Mouse (Mus musculus): ENCODE measurements around the gene Itpr2. TPM values are rescaled to one million over a fixed set of nuclear protein-coding genes. Genes with fewer than 3 reads are reported as not detected.

Gene Itpr2
- total RNA-seq, 2 experiments from 2014 or later: 12.3 to 15.4 TPM

DNA sequence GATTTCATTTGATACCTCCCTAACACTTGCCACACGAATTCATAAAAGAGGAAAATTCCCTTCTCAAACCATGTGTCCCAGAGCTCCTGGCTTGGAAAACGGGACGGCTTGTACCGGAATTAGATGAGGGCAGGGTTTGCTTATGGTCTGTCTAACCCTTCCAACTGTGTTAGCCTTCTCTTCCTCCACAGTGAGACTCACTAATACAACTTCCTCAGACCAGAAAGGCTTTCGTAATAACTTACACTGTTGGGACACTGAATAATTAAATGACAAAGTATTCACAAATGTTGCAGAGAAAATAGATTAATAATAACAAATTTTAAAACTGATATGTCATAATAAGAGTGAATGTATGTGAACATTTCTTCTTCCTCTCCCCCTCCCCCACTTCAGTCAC is 187.7 kb downstream of the Itpr2 start:
- no peak overlapping the region for H3K4me3 ChIP-seq
- H3K27ac ChIP-seq: no peak overlapping the region
- DNase-seq (ENCODE audit: extremely low spot score in 1 of 2, low spot score in 2 of 2): no peak
- no peak for TF ChIP-seq CTCF (IDR thresholded peaks at IDR 0.05)
- intact Hi-C loops (cut with DNase I): no loop called here

DNA sequence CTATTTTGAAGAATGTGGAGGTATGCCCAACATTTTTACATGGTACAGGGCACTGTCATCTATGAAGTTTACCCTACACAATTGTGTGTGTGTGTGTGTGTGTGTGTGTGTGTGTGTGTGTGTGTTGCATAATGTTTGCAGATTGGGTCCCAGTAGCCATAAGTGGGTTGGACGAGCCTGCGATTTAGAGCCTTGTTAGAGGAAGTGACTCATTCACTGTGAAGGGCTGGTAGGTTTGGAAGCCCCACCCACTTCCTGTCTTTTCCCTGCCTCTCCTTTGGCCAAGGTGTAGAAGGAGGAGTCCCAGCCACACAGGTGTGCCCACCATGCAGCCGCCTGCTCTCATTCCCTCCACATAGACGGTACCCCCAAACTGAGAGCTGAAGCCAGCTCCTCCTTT is 188.6 kb downstream of the Itpr2 start:
- no peak for DNase-seq (ENCODE audit: extremely low spot score in 1 of 2, low spot score in 2 of 2)
- no peak overlapping the region for H3K4me3 ChIP-seq
- intact Hi-C loops (cut with DNase I): no loop called here
- no peak for TF ChIP-seq CTCF (IDR thresholded peaks at IDR 0.05)
- no peak overlapping the region for H3K27ac ChIP-seq

DNA sequence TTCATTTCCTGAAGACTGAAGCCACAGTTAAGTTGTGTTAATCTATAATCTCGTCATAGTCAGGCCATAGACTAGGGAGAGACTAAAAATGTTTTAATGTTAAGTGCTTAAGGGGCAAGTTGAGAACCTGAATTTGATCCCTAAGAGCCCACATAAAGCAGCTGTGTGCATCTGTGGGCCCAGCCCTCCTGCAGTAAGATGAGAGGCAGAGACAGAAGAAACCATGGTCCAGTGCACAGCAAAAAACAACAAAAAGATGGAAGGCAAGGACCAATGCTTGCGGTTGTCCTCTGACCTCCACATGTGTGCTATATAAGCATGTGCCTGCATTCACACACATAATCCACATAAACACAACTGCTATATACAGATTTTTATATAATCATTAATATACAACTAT is 191.8 kb downstream of the Itpr2 start:
- intact Hi-C loops (cut with DNase I): no loop called here
- no peak for DNase-seq (ENCODE audit: extremely low spot score in 1 of 2, low spot score in 2 of 2)
- Histone ChIP-seq H3K27ac (no peak overlapping the region), H3K4me3 (no peak overlapping the region)
- no peak for TF ChIP-seq CTCF (IDR thresholded peaks at IDR 0.05)

DNA sequence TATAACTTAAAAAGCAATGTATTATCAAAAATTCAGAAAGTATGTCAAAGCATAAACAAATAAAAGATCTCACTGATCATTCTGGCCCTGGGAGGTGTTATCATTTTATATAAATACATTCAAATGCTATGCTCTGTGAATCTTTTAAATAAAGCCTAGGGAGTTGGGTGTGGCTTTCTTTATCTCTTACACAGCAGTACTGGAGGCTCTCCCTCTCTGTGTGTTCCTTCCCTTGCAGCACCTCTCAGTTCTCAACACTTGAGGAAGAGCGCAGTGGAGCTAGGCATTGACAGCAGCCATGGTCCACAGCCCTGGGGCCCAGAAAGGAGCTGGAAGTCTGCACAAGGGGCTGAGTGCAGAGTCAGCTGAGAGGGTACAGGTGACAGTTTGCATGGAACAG is 192.7 kb downstream of the Itpr2 start:
- no peak overlapping the region for H3K27ac ChIP-seq
- no peak for DNase-seq (ENCODE audit: extremely low spot score in 1 of 2, low spot score in 2 of 2)
- no peak overlapping the region for H3K4me3 ChIP-seq
- intact Hi-C loops (cut with DNase I): no loop called here
- no peak for TF ChIP-seq CTCF (IDR thresholded peaks at IDR 0.05)

DNA sequence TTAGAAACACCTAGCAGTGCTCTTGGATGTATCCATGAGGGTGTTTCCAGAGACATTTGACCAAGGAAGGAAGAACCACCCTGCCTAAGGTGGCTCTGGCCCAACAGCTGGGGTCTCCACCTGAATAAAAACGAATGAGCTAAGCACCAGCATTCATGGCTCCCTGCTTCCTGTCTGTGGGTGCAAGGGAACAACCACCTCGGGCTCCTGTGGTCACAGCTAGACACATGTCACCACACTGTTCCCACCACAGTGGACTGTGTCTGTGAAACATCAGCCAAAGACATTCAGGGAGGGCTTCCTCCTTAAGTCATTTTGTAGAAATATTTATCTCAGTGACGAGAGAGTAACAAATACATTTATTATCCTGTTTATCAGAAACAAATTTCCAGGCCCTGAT is 196.0 kb downstream of the Itpr2 start:
- H3K4me3 ChIP-seq: no peak overlapping the region
- TF ChIP-seq CTCF (IDR thresholded peaks at IDR 0.05): no peak
- no peak for DNase-seq (ENCODE audit: extremely low spot score in 1 of 2, low spot score in 2 of 2)
- no peak overlapping the region for H3K27ac ChIP-seq
- intact Hi-C loops (cut with DNase I): no loop called here

DNA sequence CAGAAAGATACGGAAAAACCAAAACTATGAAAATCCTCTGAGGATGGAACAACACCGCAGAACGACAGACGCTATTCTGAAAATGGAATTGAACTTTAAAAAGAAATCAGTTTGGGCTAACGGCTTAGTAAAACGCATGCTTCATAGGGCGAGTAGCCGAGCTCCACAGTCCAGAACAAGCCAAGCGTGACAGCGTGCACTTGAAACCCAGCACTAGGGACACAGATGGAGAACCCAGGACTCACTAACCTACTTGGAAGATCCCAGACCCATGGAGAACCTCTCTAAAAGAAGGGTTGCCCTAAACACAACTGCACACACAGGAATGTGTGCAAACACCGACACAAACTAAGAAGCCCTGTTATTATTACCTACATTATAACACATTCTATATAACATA is 197.9 kb downstream of the Itpr2 start:
- intact Hi-C loops (cut with DNase I): no loop called here
- no peak for DNase-seq (ENCODE audit: extremely low spot score in 1 of 2, low spot score in 2 of 2)
- TF ChIP-seq CTCF (IDR thresholded peaks at IDR 0.05): no peak
- H3K27ac ChIP-seq: no peak overlapping the region
- H3K4me3 ChIP-seq: no peak overlapping the region

DNA sequence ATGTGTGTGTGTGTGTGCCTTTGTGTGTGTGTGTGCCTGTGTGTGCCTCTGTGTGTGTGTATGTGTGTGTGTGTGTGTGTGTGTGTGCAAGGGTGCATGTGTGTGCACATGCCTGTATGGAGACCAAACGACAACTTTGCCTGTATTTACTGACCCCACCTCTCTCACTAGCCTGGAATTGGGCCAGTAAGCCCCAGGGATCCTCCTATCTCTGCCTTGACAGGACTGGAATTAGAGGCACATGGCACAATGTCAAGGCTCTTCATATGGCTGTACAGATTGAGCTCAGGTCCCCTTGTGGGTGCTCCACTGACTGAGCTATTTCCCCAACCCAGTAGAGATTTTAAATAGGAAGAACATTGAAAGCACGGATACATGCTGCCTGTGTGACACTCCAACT is 198.7 kb downstream of the Itpr2 start:
- no peak for TF ChIP-seq CTCF (IDR thresholded peaks at IDR 0.05)
- intact Hi-C loops (cut with DNase I): no loop called here
- H3K4me3 ChIP-seq: no peak overlapping the region
- no peak for DNase-seq (ENCODE audit: extremely low spot score in 1 of 2, low spot score in 2 of 2)
- H3K27ac ChIP-seq: no peak overlapping the region

DNA sequence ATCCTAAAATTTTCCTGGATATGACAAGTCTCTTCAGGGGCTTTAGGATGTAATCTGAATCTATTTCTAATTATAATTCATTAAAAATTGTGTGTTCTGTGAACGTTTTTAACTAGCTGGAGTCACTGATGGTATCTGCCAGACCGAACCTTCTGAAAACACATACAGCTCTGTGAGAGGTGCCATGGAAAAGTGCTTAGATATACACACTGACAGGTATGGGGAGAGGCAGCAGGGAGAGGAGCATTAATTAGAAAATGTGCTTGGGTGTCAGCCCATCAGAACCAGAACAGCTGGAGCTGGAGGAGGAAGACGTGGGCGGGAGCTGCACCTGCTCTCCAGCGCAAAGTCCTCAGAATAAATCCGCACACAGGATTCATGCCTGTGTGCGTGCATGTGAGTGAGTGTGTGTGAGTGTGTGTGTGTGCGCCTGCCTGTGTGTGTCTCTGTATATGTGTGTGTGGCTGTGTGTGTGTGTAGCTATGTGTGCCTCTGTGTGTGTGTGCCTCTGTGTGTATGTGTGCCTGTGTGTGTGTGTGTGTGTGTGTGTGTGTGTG is 199.4 kb downstream of the Itpr2 start:
- TF ChIP-seq CTCF (IDR thresholded peaks at IDR 0.05): no peak
- intact Hi-C loops (cut with DNase I): no loop called here
- no peak overlapping the region for H3K4me3 ChIP-seq
- DNase-seq (ENCODE audit: extremely low spot score in 1 of 2, low spot score in 2 of 2): peak in 1 of 2 experiments; percentile 45
- H3K27ac ChIP-seq: no peak overlapping the region

DNA sequence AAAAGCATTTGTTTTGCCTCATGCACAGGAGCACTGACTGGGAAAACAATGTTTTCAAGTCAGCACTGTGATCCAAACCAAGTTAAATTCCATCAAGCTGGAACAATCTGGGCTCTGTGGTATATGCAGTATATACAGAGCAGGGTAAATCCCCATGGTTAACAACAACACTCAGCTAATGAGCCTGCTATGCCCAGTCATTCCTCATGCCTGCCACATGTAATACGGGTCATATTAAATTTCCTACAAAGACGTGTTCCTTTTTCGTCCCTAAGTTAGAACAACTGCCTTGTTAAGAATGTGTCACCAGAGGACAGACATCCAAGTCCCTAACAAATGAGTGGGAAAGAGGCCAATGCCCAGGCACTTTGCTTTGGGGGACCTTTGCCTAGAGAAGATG is 199.9 kb downstream of the Itpr2 start:
- intact Hi-C loops (cut with DNase I): no loop called here
- no peak for DNase-seq (ENCODE audit: extremely low spot score in 1 of 2, low spot score in 2 of 2)
- no peak for TF ChIP-seq CTCF (IDR thresholded peaks at IDR 0.05)
- Histone ChIP-seq H3K27ac (no peak overlapping the region), H3K4me3 (no peak overlapping the region)

DNA sequence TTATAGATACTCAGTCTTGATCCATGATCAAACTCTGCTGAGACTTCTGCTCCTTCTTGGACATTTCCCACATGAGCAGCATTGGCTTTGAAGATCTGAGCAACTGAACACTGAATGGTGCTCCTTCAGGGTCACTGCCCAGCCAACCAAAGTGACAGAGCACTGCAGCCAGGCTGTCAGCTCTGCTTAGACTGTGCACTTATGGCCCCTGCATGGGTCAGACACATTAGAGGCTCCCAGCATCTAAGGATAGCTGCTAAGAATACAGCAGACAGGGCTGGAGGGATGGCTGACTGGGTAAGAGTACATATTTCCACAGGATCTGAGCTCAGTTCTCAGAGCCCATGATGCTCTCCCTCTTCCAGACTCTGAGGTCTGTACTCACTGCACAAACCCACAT is 201.1 kb downstream of the Itpr2 start:
- H3K27ac ChIP-seq: no peak overlapping the region
- no peak for DNase-seq (ENCODE audit: extremely low spot score in 1 of 2, low spot score in 2 of 2)
- no peak for TF ChIP-seq CTCF (IDR thresholded peaks at IDR 0.05)
- H3K4me3 ChIP-seq: no peak overlapping the region
- intact Hi-C loops (cut with DNase I): no loop called here

DNA sequence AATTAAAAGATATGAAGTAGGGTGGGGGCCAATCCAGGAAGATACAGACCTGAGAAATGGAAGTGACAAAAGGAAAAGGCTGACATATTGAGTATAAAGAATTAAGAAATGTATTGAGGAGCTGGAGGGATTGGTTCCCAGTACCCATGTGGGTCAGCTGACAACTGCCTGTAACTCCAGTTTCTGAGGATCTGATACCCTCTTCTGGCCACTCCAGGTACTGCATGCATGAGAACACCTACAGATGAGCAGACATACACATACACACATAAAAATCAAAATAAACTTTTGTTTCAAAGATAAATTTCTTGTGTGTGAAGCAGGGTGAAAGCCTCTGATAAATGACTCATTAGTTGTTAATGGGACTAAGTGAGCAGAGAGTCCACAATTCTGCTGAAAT is 203.3 kb downstream of the Itpr2 start:
- DNase-seq (ENCODE audit: extremely low spot score in 1 of 2, low spot score in 2 of 2): no peak
- intact Hi-C loops (cut with DNase I): no loop called here
- Histone ChIP-seq H3K27ac (no peak overlapping the region), H3K4me3 (no peak overlapping the region)
- TF ChIP-seq CTCF (IDR thresholded peaks at IDR 0.05): peak; percentile 42

DNA sequence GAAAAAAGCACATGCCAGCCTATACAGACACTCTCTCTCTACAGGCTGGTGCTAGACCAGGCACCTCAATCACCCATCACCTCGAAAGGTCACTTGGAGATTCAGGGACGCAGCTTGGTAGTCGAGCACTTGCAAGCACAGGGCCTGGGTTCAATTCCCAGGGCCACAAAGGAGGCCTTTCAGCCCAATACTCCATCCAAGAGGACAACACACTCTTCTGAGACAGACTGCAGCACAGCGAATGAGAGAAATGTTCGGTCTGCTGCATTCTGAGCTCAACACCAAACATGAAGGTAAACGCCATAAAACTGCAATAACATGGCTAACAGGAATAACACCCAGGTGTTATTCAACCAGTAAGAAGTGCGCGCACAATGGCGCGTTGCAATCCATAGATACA is 211.0 kb downstream of the Itpr2 start:
- Histone ChIP-seq H3K27ac (no peak overlapping the region), H3K4me3 (no peak overlapping the region)
- no peak for DNase-seq (ENCODE audit: extremely low spot score in 1 of 2, low spot score in 2 of 2)
- no peak for TF ChIP-seq CTCF (IDR thresholded peaks at IDR 0.05)
- intact Hi-C loops (cut with DNase I): no loop called here

DNA sequence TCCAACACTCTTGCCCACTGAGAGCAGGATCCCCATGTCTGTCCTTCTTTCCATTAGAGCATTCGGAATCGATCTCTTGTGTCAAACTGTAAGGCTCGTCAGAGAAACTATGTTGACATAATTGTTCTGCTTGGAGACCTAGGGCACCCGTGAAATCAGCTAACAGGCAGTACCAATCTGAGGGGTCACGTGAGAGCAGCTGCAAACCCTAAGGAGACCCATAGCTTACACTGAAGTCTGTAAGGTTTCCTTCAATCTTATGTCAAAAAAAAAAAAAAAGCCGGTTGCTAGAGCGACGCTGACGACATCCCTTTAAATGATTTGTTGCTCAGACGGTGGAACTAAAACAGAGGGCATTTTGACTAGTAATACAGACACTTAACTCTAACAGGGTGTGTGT is 212.2 kb downstream of the Itpr2 start:
- intact Hi-C loops (cut with DNase I): loop anchor here (10.0 kb wide), 1 partner anchor 285 kb away; the partner anchor contains the start of genes Fgfr1op2 and Ints13
- DNase-seq (ENCODE audit: extremely low spot score in 1 of 2, low spot score in 2 of 2): no peak

More for the DNA sequence above, 212.2 kb downstream of the Itpr2 start:
- TF ChIP-seq CTCF (IDR thresholded peaks at IDR 0.05): no peak
- Histone ChIP-seq H3K4me3 (no peak overlapping the region), H3K27ac (no peak overlapping the region)

Data from left cerebral cortex, adult 2 months (tissue).